Mouse (Mus musculus): ENCODE data around the gene Itpk1. TPM values are rescaled to one million over a fixed set of nuclear protein-coding genes. Genes with fewer than 3 reads are reported as not detected.

Gene Itpk1
- total RNA-seq (2021) = 10 to 100 TPM; 74.9 to 76.2 TPM
- long read RNA-seq, experiment 1, transcript Itpk1-201 (10 exons, 2,918 nt) = major isoform, 40 of 60 reads
- long read RNA-seq, experiment 1, partial matches to known transcripts = 3 of 60 reads
- long read RNA-seq, experiment 1, other reads (novel, unspliced or antisense) = 17 of 60 reads
- long read RNA-seq, experiment 2, transcript Itpk1-201 (10 exons, 2,918 nt) = major isoform, 40 of 57 reads
- long read RNA-seq, experiment 2, partial matches to known transcripts = 1 of 57 reads
- long read RNA-seq, experiment 2, other reads (novel, unspliced or antisense) = 16 of 57 reads

DNA sequence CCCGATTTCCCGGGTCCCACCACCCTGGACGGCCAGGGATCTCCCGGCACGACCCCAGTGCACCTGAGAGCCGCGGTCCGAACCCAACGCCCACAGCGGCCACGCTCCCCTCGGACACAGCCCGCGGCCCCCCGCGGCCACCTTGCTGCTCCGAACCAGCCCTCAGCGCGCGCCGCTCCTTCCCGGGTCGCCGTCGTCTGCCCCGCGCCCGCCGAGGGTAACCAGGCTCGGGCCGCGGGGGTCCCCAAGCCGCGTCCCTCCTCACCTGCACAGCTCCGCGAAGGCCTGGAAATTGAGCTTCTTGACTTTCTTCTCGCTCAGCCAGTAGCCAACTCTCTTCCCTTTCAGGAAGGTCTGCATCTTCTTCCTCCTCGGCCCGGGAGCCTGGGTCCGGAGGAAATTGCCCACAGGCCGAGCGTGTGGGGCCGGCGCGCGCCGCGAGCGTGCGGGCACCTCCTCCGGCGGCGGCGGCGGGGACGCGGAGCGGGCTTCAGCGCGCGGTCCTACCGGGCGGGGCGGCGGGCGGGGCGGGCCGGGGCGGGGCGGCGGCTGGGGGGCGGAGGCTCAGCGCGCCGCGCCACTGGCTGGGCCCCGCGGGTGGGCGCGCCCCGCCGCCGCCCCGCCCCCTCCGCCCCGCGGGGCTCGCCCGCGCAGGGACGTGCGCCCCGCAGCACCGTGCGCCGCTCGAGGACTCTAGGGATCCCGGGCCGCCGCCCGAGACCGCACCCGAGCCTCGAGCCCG is at the start of gene Itpk1:
Itpk1 (minus strand) TSS at position 474 of the 742 bp plus-strand sequence.
- peak in 1 of 2 experiments; percentile 30 for DNase-seq (ENCODE audit: low spot score in 2 of 2)
- intact Hi-C loops (cut with DNase I) = loop anchor here (5.0 kb wide), 2 partner anchors 127 to 182 kb away; no protein-coding TSS in a partner anchor

DNA sequence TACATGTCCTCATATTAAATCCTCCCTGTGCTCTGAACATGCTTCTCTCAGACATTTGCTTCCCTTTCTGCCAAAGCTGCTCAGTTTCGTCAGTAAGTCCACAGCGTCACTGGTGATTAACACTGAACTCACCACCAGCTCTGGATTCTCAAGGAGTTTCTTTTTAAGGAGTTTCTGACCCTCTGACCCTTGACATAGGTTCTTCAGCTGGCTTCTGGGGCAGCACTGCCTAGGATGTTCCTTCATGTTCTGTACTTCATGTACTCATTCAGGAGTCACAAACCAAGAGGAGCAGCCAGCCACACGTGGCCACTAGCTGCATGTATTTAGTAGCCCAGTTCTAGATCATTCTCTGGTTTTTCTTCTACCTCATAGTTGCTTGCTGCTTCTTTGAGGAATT is 43.5 kb upstream of the Itpk1 start:
- intact Hi-C loops (cut with DNase I) = no loop called here
- no peak for DNase-seq (ENCODE audit: low spot score in 2 of 2)

DNA sequence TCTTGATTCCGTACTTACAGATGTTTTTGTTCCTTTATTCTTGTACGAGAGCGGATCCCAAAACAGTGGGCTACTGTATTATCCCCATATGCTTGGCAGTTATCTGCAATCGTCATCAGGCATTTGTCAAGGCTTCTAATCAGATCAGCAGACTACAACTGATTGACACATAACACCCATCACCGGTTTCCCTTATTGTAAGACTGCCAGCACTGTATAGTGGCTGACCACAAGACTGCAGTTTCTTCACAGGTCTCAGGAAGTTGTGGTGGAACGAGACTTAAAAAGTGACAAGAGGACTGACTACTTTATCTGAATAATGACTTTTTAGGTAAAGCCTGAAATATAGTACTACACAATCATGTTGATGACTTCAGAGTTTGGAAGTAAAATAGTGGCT is 40.1 kb upstream of the Itpk1 start:
- no peak for DNase-seq (ENCODE audit: low spot score in 2 of 2)
- intact Hi-C loops (cut with DNase I) = no loop called here

DNA sequence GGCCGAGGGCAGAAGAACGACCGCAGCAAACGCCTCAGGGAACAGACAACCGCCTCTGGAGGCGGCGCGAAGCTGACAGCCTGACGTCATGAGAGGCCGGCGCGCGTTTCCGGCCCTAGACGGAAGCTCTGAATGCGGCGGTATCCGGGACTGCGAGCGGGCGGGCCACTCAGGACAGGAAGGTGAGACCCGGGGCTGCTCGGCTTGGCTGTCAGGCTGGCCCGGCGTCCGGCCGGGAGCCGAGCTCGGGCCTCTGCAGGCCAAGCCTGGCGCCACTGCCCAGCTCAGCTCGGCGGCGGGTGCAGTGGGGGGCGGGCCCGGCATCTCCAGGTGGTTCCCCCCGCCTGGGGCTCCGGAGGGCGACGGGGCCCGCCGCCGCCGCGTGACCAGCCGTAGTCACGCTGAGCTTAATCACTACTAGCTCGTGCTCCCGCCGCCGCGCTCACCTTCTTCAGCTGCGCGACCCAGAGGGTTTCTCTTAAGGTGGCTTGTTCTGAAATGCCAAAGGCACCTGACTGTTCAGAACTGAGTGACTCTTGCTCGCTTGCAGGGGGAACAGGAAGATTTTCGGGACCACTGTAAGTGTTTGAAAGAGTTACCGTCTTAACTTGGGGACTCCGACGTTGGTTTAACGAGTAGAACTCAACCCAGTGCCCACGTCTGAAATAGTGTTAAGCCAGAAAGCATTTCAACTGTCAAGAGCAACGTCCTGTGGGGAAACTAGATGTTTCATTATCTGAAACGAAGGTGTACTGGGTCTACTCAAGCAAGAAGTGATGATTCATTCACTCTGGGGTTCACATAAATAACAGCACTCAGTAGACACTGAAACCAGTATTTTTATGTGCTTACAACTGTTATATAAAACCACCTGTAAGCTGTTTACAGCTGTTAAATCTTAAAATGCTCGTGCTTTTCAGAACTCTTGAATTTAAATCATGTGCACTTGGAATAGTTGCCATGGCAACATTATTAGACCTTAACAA is 39.2 kb upstream of the Itpk1 start, which contains the start of the genes Moap1 and Tmem251:
Moap1 (minus strand) TSS at position 73 of the 986 bp plus-strand sequence.
Tmem251 (plus strand) TSS at position 174 of the 986 bp plus-strand sequence.
- DNase-seq (ENCODE audit: low spot score in 2 of 2) = peak; percentile 88 to 91
- intact Hi-C loops (cut with DNase I) = no loop called here

DNA sequence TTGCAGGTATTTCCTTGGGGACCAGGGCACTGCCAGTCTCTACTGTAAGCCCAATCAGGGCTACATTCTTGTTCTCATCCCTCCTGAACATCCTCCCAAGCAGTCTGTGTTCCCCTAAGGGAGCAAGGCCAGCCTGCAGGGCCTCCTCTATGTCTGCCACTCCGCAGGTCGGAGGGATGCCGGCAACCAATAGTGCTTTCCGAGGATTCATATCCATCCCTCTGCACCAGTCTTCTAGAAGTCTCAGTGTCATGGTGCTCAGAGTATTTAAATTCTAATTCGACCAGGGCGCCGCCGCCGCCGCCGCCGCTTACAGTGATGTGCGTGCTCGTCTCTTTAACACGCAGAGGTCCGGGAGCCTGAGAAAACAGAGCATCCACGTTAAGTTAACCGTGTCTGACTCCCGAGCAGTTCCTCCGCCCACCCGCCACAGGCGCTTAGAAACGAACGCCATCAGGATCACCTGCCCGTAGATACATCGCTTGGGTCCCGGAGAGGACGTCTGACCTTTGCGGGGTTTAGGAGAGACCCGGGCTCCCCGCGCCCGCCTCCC is 38.4 kb upstream of the Itpk1 start:
- peak; percentile 37 for DNase-seq (ENCODE audit: low spot score in 2 of 2)
- intact Hi-C loops (cut with DNase I) = no loop called here

DNA sequence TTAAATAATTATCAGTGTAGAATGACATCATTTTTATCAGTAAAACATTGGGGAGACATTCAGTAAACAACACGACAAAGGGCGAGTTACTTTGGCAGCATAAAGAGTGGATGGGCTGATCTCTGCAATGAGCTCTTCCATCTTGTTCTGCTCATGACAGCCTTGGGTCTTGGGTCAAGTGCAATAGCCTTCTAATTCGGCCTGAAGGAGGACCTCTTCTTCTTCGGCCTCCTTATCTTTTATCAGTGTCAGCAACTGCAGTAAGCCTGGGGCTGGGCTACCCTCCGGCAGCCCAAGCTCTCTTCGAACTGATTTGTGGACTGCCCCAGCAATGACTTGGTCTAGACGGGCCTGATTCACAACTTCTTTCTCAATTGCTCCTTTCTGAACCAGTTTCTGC is 37.3 kb upstream of the Itpk1 start:
- no peak for DNase-seq (ENCODE audit: low spot score in 2 of 2)
- intact Hi-C loops (cut with DNase I) = no loop called here

DNA sequence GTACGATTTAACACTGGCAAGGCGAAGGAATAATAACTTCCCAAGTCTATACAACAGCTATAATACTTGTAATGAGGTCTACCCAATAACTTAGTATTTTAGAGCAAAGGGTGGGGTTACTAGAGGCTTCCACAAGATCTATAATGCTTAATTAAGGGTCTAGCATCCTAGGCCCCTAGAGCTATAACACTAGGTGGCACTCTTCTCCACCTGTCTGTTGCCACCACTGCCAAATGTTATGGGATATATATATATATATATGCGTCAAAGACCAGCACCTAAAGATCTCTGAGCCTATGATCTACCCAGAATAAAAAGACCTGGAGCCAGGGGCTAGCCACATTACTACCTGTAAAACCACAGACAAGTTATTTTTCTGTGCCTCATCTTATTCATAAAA is 35.6 kb upstream of the Itpk1 start:
- no peak for DNase-seq (ENCODE audit: low spot score in 2 of 2)
- intact Hi-C loops (cut with DNase I) = no loop called here

DNA sequence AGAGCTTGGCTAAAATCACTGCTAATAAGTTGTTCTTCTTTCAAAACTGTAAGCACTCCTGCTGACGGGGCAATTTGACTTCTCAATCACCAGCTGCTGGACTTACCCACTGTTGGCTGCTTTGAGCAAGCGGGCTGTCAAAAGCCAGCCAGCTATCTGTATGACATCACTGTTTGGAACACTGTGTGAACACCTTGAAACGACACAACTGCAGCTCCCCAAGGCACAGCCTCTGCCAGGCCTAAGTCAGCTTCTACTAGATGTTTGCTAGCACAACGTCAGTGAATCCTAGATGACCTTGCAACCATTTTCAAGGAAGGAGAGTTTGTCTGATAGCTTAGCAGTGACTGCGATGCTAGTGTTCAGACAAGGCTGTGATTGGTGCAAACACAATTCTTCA is 34.4 kb upstream of the Itpk1 start:
- DNase-seq (ENCODE audit: low spot score in 2 of 2) = no peak
- intact Hi-C loops (cut with DNase I) = no loop called here

DNA sequence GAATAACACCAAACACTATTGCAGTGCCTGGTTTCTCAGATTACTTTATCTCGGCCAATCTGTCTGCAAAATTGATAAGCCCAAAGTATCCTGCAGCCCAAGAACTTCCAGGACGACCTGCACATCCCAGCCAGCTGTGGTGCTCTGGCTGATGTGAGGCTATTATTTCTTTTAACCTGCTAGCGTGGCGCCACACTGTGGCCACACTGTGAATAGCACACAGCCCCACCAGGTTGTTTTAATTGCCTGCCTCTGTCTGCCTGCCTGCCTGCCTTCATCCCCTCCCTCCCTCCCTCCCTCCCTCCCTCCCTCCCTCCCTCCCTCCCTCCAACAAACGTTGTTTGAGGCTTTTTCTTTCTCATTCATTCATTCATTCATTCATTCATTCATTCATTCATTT is 28.7 kb upstream of the Itpk1 start:
- intact Hi-C loops (cut with DNase I) = no loop called here
- peak; percentile 67 to 69 for DNase-seq (ENCODE audit: low spot score in 2 of 2)

DNA sequence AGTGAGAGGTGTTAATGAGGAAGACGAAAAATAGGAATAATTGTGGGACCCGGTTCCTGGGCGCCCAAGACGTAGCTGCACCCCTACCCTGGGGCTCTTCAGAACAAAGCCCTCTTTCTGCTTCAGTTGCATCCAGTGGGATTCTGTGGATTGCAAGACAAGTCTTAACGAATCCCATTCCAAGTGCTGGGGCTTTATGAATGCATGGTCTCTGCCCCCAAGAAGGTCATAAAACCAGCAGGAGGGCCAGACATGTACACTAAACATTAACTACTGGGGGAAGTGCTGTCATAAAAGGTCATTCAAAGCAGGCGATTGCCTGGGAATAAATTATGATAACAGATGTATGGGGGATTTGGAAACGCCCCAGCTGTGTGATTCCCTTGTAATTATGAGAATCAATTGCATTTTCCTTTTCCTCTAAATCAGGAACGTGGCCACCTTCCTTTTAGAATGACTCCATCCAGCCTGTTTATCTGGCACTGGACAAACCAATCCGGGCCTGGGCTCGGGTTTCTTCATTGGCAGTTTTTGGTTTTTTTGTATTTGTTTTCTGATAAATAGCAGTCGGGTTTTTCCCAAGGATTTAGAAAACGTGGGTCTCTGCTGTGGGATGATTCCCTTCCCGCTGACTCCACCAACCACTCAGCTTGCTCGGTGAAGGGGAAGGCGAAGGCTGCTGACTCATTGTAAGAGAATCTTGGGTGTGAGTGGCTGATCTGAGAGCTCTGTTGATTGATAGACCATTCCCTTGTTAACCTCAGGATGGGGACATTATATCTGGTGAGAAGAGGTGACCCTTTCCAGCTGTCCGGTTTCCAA is 26.3 kb upstream of the Itpk1 start:
- no peak for DNase-seq (ENCODE audit: low spot score in 2 of 2)
- intact Hi-C loops (cut with DNase I) = no loop called here

DNA sequence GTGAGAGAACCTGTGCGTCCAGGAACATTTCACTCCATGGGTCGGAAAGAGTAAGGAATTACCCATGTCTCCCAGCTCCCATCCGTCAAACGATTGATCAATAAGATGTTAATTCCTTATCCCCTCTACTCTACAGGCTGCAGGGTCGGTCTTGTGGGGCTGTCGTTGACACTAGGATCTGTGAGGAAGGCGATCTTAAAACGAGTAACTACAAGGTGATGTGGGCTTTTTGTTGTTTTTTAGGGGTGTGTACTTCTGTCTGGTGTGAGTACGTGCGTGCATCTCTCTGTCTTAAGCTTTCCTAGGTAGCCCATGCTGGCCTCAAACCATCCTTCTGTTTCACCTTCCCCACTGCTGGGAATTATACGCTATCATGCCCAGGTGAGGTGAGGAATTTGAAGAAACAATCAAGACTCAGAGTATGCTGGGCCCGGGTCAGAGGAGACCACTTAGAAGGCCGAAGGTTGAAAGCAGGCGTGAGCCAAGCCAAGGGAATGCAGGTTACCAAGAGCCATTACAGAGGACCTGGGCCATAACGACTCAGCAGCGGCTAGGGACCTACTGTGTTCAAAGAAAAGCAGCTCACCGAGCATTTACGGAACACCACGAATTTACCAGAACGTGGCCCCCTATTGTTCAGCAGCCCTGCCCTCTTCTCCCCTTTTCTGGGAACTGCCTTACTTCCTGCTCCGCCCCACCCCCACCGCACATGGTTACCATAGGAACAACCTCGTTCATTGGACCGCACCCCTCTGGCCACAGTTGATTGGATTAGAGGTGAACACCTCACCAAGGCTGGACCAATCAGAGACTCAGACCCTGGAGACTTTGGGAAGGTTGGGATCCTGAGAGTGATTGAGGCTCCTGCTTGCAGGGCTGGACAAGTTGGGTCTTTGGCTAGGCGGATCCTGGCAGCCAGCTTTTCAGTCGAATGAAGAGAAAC is 25.4 kb upstream of the Itpk1 start:
- intact Hi-C loops (cut with DNase I) = no loop called here
- DNase-seq (ENCODE audit: low spot score in 2 of 2) = peak; percentile 76 to 90

DNA sequence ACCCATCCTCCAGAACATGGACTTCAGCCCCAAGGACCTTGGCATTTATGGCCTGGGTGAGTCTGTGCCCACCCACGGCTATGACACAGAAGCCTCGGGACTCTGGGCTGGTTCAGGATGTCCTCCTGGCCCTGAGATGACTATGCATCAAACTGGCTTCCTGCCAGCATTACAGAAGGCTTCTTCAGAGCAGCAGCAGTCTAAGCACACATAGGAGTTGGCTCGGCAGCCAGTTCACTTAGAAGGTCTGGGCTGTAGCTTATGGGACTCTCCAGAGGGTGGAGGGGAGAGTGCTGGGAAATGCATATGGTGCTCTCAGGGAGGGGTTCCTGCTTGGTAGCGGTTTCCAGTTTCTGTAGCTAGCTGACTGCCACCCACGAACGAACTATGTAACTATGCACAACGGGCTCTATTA is 21.0 kb upstream of the Itpk1 start:
- intact Hi-C loops (cut with DNase I) = no loop called here
- DNase-seq (ENCODE audit: low spot score in 2 of 2) = no peak

DNA sequence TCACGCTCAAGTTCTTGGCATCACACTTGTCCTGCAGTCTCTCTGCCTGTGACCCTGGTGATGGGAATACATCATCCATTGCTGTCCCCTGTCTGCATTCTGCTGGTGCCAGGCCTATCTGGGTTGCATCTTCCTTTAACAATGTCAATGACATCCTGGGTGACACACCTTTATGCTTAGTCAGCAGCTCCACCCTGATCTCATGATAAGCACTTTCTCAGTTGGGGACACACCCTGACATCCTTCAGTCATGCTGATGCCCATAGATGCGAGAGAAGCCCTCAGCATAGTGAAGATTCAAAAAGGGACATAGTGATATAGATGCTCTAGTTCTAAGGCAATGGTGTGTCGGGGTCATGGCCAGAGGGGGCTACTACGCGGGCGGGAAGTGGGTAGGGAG is 20.4 kb upstream of the Itpk1 start:
- no peak for DNase-seq (ENCODE audit: low spot score in 2 of 2)

DNA sequence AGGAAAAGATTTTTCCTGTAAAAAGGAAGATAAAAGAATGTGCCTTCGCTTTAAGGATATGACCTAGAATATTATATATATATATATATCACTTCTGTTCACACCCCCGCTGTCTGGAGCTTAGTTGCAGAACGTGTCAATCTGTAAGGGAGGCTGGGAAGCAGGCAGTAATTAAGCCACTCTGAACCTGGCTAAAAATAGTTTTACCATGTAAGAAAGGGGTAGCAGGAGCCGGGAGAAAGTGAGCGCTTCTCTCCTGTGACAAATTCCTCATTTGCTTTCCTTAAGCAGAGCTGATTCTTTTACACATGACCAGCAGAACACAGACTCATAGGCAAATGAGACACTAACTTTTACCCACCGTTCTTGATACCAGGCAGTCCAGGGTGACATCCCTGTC is 19.1 kb upstream of the Itpk1 start:
- DNase-seq (ENCODE audit: low spot score in 2 of 2) = peak; percentile 66 to 87
- intact Hi-C loops (cut with DNase I) = no loop called here

More for the DNA sequence above, 20.4 kb upstream of the Itpk1 start:
- intact Hi-C loops (cut with DNase I) = no loop called here

DNA sequence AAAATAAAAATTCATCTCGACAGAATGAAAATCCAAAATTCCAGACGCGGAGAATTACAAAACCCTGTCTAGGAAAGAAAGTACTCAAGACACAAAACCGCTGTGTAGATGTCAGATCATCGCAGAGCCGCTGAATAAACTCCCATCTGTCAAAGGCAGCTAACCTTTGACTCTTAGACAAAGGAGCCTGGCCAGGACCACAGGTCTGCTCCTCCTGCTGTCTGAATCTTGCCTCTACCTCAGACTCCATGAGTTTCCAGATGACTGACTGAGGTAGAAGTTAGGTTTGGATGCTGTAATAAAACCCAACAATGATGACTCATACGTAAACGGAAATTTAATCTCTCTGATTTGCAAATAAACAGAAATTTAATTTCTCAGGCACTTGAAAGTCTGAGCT is 18.2 kb upstream of the Itpk1 start:
- intact Hi-C loops (cut with DNase I) = no loop called here

DNA sequence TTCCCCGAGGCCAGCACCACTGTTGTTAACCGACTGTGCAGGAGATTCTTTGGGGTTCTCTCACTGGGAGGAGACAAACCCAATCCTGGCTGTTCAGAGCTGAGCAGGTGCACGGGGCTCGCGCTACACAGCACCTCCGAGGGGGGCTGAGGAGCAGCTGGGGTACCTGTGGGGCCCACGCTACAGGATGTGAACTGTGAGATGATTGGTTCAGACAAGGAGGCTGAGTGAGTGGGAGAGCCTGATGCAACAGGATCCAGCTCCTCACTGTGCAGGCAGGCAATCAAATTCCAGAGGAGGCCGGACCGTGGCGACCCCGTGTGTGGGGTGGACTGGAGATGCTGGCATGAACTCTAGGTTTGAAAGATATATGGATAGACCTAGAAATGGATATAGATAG is 17.7 kb upstream of the Itpk1 start:
- intact Hi-C loops (cut with DNase I) = no loop called here
- DNase-seq (ENCODE audit: low spot score in 2 of 2) = no peak

More for the DNA sequence above, 18.2 kb upstream of the Itpk1 start:
- no peak for DNase-seq (ENCODE audit: low spot score in 2 of 2)

DNA sequence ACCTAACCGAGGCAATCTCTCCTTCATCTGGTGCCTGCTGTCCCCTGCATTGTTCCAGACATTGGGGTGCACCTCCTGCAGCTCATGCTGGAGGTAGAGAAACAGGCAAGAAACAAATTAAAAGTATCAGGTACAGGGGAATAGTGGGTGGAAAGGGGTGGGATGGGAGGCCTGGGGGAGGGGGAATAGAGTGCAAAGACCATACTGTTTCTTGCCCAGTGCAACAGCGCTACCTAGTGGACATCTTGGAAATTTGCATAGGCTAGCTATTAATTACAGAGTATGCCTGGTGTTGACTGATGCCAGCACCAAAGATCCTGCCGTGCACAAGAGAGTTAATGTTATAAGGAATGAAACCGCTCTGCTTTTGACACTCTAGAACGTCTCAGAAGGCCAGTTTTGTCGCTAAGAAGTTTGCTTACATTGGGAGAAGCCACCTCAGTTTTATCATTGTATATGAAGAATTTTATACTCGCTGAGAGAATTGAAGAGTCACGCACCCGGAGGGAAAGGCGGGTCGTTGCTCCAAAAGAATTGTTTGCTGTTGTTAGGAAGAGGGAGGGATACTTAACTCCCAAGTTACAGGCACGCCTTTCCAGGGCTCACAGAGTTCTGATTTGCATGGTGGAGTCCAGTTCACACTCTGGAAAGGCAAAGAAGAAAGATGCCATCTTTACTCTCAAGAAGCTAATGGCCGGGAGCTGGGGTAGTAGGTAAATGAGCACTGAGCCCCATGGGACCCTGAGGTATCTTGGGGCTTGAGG is 15.0 kb upstream of the Itpk1 start:
- DNase-seq (ENCODE audit: low spot score in 2 of 2) = peak in 1 of 2 experiments; percentile 62
- intact Hi-C loops (cut with DNase I) = loop anchor here (5.0 kb wide), 1 partner anchor 237 kb away; no protein-coding TSS in a partner anchor
